Mouse (Mus musculus) thymus, postnatal 36 days (tissue): ENCODE results near the gene Nfam1.
"Not testable (repeated sequence)": the region's sequence is repeated elsewhere in the genome, so short reads cannot be mapped to it uniquely, and the experiment has no call there.

ENCODE experiments used
- DNase-seq, 2 experiments: peaks; one replicate each; pipeline ENCODE4 v3.0.0; 2022; ENCODE audit warnings: mixed read lengths in 2 of 2

Gene Nfam1

GRCm38 (mm10) chr15:83032981-83033541 lies at the start of gene Nfam1:
Nfam1 (minus strand) TSS chr15:83033306.
- peak; percentile 25 to 30 for DNase-seq

DNA sequence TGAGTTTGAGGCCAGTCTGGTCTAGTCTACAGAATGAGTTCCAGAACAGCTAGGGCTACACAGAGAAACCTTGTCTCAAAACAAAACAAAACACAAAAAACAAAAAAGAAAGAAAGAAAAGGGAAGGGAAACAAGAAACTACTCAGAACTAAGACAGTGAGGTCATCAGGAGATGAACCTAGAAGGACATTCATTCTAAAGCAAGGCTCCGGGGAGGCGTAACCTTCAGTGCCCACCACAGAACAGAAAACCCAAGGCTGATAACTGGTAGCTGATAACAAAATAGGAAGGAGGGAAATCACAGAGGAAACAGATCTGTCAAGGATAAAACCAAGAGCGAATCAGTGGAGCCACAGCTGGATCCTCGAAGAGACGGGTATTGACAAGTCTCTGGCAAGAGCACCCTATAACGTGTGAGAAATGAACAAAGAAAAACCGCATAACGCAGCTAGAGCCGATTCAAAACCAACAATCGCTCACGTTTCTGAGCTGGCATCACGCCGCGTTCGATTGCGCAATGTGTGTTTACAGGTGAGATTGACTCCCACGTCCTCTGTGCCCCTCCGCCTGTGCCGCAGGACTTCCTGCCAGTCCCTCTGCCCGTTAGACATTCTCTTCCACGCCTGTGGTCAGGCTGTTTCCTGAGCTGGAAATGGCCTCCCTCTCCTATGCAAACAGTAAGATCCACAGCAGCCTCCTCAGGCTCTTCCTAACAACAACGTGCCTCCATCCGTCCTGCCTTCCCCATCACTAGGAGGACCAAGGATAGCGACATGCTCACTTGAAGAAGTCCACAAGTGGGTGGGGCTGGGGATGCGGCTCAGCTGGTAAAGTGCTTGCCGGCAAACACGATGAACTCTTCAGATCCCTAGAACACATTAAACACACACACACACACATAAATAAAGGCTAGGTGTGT lies 42.8 kb upstream of the Nfam1 start:
- peak; percentile 16 to 24 for DNase-seq

GRCm38 (mm10) chr15:83074179-83074578 lies 41.1 kb upstream of the Nfam1 start:
- no peak for DNase-seq

DNA sequence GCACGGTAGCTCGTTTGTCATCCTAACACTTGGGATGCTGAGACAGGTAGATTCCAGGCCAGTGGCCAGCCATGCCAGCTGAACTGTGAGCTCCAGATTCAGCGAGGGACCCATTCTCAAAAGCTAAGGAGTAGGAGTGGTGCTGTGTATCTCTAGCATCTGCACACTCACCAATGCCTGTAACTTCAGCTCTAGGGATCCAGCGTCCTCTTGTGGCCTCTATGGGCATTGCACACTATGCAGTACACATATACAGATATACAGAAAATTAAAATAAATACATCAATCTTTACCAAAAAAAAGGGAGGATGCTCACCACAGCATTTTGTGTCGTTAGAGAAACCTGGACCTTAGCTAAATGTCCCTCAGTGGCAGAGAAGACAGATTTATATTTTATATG lies 38.6 kb upstream of the Nfam1 start:
- DNase-seq: no peak

- no peak for DNase-seq
Observed at GRCm38 (mm10) chr15:83070942-83071341, 37.8 kb upstream of the Nfam1 start.

GRCm38 (mm10) chr15:83068270-83068669 lies 35.2 kb upstream of the Nfam1 start:
- DNase-seq: no peak

DNA sequence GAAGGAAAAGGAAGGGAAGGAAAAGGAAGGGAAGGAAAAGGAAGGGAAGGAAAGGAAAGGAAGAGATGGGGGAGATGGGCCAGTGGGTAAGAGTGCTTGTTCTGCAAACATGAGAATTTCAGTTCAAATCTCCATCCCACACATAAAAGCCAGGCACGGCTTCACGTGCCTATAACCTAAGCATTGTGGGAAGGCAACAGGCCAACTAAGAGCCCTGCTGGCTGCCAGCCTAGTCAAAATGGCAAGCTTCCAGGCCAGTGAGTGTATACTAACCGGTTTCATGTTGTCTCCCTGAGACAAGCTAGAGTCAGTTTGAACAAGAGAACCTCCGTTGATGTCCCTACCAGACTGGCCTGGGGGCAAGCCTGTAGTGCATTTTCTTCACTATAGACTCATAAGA lies 32.4 kb upstream of the Nfam1 start:
- DNase-seq: no peak

DNA sequence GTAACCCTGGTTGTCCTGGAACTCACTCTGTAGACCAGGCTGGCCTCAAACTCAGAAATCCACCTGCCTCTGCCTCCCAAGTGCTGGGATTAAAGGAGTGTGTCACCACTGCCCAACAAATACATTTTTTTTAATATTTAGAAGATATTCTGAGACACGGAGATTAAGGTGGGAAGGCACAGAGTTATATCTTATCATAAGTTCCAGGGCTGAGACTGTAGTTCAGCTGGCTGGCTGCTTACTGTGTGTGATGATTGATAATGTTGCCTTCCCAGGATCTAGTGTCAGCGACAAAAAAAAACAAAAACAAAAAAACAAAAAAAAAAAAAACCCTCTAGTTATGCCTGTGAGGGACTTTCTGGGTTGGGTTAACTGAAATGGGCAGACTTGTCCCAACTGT lies 29.5 kb upstream of the Nfam1 start:
- DNase-seq: not testable (repeated sequence)

- peak in 1 of 2 experiments; percentile 19 for DNase-seq
Observed at GRCm38 (mm10) chr15:83061689-83062088, 28.6 kb upstream of the Nfam1 start.

DNA sequence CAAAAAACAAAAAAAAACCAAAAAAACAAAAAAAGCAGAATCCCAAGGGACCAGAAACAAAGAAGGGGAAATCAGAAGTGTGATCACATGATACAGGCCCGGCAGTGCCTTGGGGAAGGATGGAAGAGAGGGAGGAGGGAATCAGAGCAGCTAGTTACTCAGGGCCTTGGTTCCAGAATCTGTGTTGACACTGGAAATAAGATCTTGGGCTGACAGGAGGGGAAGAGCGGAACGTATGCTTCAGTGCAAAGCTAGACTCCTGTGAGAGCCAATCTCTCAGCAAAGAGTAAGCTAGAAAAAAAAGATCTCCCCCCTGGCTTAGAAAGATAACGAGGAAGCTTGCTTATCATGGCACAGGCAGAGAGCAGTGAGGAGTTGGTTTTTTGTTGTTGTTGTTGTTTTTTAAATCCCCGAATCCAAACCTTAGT lies 26.1 kb upstream of the Nfam1 start:
- DNase-seq: no peak

DNA sequence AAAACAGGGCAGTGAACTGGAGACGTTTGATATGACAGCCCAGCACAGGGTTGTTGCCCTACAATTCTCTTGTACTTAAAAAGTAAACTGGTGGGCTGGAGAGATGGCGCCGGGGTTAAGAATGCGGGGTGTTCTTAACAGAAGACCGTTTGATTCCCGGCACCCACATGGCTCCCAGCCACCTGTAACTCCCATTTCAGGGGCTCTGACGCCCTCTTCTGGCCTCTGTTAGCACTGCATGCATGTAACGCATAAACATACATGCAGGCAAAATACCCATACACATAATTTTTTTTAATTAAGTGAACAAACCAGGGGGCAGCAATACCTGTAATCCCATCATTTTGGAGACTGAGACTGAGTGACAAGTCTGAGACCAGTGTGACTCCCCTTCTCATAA lies 24.4 kb upstream of the Nfam1 start:
- DNase-seq: no peak

DNA sequence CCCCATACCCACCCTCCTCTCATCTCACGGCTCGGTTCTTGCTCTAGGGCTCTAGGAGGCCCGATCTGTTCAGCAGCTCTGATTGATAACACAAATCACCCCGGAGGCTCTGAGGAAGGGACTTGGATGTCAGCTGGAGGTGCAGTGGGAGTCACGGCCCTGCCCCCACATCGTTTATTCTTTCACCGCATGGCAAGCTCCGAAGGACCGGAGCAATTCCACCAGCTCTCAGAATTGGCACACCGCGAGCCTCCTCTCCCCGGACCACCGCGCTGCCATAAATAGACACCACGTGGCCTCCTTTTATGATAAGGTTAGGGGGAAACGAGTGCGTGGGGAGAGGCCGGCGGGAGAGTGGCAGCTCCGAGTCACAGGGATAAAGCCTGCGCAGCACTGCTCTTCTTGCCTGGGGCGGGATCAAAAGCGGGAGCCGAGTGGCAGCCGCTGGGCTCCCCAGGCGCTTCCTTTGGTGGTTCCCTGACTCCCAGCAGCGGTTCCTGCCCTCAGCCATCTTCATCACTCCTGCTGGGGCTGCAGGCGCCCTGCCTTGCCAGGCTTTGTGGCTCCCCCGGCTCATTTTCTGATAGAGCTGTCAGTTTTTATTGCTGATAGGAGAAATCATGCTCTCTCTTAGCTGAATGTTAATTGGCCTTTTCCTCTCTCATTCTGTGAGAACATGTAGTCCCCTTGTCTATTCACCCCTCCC lies 23.4 kb upstream of the Nfam1 start:
- no peak for DNase-seq

- no peak for DNase-seq
Observed at GRCm38 (mm10) chr15:83055569-83055968, 22.5 kb upstream of the Nfam1 start.

DNA sequence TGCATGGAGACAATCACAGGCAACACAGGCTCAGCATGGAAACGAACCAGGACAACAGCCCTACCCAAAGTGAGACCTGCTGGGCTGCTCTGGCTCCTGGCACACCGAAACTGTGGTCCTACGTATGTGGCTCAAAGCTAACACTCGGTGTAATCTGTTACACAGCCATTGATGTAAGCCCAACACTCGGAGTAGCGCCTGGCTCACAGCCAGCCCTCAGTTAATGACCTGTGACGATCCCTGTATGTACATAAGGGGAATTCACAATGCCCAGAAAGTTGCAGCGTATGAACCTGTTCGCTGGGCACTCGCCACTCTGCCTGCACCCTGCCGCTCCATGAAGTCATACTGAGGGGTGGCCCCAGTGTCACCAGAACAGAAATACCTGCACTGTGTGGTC lies 20.2 kb upstream of the Nfam1 start:
- DNase-seq: no peak

DNA sequence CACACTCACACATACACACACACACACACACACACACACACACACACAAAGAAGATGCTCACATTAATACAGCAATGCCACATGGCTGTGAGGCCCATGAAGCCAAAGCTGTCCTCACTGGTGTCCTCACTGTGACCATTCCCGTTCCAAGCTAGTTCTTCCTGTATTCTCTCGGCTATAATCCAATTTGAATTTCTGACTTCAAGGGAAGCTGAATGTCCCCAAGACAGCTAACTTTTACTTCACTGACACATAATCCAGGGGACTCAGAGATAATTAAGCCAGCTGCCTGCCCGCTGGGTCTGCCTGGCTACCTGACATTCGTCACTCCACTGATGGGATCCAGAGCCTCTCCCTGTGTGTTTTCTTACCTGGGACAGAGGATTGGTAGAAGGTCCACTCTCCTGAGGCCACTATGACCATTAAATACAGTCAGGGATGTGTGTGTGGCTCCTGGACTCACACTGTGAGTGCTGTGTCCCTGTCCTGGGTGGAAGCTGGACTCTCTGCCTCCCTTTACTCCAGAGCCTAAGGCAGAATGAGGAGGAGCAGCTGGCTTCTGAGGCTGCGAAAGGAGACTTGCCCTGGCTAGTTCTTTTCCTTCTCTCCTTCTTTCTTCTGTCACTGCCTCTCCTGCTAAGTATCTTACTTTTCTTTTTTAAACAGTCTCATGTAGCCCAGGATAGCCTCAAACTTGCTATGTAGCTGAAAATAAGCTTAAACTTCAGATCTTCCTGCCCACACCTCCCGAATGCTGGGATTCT lies 19.4 kb upstream of the Nfam1 start:
- no peak for DNase-seq

- DNase-seq: no peak
Observed at GRCm38 (mm10) chr15:83046730-83047129, 13.6 kb upstream of the Nfam1 start.

- peak in 1 of 2 experiments; percentile 27 for DNase-seq
Observed at GRCm38 (mm10) chr15:83046308-83046707, 13.2 kb upstream of the Nfam1 start.

DNA sequence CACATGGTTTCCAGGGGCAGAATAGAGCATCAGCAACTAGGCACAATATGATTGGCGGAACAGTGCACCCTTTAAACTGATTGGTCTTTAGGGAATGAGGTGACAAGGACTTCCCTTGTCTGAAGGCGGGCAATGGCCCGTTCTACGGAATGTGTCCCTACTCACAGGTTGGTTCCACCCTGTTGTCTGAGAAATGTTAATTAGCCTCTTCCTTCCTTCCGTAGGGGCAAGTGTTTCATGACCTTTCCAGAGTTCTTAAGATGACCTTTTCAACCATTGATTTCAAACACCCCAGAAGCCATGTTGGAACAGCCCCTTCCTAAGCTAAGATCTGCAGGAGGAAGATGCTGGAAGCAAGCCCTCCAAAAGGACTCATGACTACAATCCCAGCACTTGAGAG lies 12.5 kb upstream of the Nfam1 start:
- DNase-seq: not testable (repeated sequence)

DNA sequence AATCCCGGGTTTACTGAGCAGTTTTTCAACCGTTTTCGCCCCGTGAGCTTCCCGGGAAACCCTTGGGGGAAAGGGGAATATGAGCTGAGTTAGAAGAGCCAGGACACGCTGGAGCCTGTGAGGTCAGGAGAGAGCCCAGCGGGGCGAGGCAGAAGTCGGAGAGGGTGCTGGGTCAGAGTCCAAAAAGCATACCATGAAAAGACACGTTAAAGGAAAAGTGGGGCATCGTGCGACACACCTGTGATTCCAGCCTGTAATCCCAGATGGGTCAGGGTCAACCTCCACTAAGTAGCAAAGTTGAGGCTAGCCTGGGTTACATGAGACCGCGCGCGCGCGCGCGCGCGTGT lies 10.2 kb upstream of the Nfam1 start:
- DNase-seq: no peak

DNA sequence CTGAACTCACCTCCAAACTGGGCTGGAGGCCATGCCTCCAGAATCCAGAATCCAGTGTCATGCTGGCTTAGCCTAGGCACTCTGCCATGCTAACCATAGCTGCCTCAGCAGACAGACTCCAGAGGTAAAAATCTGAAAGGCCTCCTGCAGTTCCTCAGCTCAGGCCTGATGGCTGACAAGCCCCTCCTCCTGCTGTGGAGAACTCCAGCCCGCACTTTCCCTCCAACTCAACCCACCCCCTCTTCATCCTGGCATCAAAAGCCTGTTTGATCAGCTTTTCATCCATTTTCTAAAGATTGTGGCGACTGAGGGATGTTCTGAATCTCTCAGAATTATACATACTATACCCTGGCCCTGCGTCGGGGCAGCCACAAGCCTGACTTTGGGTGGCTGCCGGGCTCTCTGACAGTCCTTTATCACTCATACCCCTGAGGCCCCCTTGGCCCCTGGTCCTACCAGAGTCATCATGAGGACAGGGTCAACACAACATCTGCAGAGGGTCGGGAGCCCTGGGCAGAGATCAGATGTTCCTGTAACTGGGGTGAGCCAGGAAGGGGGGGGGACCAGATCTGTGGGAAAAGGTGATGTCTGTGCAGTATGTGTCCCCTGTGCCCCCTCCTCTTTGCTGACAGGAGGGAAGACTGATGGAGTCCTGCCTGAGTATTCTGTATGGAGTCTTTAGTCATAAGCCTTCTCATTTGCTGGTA lies 9.7 kb upstream of the Nfam1 start:
- peak; percentile 60 to 63 for DNase-seq

DNA sequence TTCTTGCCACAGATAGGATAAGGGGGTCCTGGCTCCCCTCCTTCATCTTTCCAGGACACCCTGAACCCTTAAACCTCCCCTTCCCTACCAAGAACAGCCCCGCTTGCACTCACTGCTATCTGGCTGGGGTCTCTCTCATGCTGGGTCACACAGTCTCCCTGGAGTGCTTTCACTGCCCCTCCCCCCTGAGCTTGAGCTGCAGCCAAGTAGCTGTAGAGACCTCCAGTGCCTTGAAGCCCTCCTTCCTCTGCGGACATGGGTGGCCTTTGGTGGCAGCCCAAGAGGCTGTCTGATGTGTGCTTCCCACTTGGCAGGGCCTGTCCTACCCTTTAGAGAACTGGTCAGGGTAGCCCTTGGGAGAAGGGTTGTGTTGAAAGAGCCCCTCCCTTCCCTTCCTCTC lies 7.0 kb upstream of the Nfam1 start:
- no peak for DNase-seq

DNA sequence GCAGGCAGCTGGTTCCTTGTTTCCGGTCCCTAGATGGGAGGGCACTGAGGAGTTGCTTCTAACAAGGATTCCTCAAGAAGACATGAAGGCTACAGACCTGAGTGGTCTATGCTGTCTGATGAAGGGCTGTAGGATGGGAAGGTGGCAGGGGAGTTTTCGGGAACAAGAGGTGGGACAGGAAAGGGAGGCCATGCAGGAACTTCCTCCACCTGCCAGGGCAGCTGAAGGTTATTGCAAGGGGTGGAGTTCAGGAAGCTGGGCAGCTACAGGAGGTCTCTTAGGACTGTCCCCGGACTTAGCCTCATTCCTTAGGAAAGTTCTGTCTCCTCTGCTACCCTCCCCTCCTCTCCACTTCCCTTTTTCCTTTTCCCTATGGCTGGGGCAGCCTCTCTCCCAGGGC lies 5.7 kb upstream of the Nfam1 start:
- no peak for DNase-seq
